Mouse (Mus musculus): Measurements from ENCODE around the gene Jarid2. TPM values are rescaled to one million over a fixed set of nuclear protein-coding genes. Genes with fewer than 3 reads are reported as not detected.
A peak's percentile ranks its signal among the peaks of the same experiment; 100 is the strongest.
"Not testable (repeated sequence)": the region's sequence is repeated elsewhere in the genome, so short reads cannot be mapped to it uniquely, and the experiment has no call there.

Gene Jarid2
- polyA plus RNA-seq, 1 experiment from 2014 or later: 24.2 TPM

DNA sequence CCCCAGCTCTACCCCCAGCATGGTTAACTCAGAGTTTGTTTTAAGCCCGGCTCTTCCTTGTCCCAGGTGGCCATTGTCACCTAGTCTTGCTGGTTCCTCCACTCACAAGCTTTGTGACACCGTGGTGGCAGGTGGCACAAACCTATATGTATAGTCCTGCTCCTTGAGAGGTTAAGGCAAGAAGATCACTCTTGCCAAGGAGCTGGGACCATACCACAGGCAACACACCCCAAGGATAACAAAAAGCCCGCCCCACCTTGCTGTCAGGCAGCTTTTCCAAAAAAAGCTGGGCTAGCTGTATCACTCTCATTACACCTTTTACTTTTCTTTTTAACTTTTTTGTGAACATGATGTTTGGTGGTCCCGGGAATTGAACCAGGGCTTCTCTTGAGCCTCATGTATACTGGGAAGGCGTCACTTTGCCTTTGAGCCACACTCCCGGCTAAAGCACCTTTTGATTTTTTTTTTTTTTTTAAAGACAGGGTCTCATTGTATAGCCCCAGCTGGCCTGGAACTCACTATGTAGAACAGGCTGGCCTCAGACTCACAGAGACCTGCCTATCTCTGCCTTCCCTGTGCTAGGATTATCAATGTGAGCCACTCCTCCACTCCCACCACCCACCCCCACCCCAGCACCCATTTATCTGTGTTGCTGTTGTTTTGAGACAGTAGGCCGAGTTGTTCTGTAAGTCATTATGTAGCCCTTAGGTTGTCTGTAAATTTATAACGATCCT, 19.4 kb upstream of the Jarid2 start:
- no peak overlapping the region for H3K4me2 ChIP-seq
- no peak overlapping the region for H3K4me3 ChIP-seq
- no peaks in the 10 kb centered on the region for H3K9me3 ChIP-seq
- 58% methylated on average over 8 of the region's 8 CpGs for WGBS
- no peaks in the 10 kb centered on the region for H3K27me3 ChIP-seq (replicated peaks)
- no peaks in the 10 kb centered on the region for H3K36me3 ChIP-seq
- no peak overlapping the region for H3K27ac ChIP-seq (replicated peaks)
- H3K4me1 ChIP-seq: peaks cover 4% of the 10 kb centered on the region; the same call in 1 of the 2 replicates
- H3K9ac ChIP-seq: no peak overlapping the region
- no peak for ATAC-seq (ENCODE audit: extremely low read depth, insufficient number of reproducible peaks, low FRiP score, low TSS enrichment)

GRCm38 (mm10) chr13:44711062-44711461, 18.2 kb upstream of the Jarid2 start:
- Histone ChIP-seq H3K4me2 (no peak overlapping the region), H3K36me3 (no peaks in the 10 kb centered on the region), H3K27me3 (replicated peaks) (no peaks in the 10 kb centered on the region), H3K9me3 (no peaks in the 10 kb centered on the region), H3K4me3 (no peak overlapping the region), H3K4me1 (peaks cover 4% of the 10 kb centered on the region; the same call in 1 of the 2 replicates), H3K27ac (replicated peaks) (no peak overlapping the region), H3K9ac (no peak overlapping the region)
- ATAC-seq (ENCODE audit: extremely low read depth, insufficient number of reproducible peaks, low FRiP score, low TSS enrichment): no peak
- 53% methylated on average over 5 of the region's 5 CpGs for WGBS

DNA sequence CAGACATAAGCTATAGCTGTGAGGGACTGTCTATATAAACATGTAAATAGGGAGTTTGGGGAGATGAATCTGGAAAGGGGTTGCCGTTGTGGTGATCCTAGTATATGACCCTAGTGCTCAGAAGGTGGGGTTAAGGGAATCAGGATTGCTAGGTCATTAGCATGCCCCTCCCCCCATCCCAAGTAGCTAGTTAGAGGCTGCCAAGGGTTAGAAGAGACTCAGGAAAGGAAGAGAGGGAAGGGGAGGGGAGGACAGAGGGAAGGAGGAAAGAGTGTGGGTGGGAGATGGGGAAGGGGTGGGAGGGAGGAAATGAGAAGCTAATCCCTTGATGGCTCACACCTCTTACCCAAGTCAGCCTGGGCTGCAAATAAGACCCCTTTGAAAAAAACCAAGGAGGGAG, 17.4 kb upstream of the Jarid2 start:
- Histone ChIP-seq H3K36me3 (no peaks in the 10 kb centered on the region), H3K27ac (replicated peaks) (no peak overlapping the region), H3K9ac (no peak overlapping the region), H3K4me3 (no peak overlapping the region), H3K4me1 (peaks cover 4% of the 10 kb centered on the region; the same call in 1 of the 2 replicates), H3K4me2 (no peak overlapping the region), H3K27me3 (replicated peaks) (no peaks in the 10 kb centered on the region), H3K9me3 (no peaks in the 10 kb centered on the region)
- 26% methylated on average over 1 of the region's 1 CpGs for WGBS
- ATAC-seq (ENCODE audit: extremely low read depth, insufficient number of reproducible peaks, low FRiP score, low TSS enrichment): no peak

DNA sequence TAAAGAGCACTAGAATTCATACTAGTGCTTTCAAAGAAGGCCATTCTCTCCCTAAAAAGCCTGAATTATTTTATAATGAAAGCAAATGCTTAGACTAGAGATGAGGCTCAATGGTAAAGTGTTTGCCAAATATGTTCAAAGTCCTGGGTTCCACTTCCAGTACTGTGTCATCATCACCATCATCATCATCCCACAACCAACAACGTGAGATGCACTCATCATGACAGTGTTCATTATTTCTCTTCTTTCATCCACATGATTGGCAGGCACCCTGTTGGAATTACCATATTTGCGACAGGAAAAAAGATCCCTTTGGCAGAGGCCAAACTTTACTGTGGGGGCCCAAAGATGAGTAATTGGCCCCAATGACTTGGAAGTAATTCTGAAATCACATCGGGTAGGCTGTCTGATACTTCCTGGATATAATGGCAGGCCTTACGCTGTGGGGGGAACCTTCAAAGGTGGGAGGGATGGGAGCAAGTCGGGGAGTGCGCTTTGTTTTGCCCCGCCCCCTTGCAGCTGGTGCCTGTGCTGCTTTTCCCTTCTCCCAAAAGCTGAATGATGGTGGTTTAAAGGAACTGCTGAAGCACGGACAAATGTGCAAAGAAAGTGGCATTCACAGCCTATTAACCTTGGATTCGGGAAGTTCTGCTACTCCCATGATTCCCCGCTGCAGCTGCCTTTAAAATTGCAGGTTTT, 13.9 kb upstream of the Jarid2 start:
- no peaks in the 10 kb centered on the region for H3K27me3 ChIP-seq (replicated peaks)
- H3K4me2 ChIP-seq: 0 out of 2 replicates have a peak overlapping the region, but pooled peaks have one; percentile 25
- H3K9ac ChIP-seq: no peak overlapping the region
- no peak overlapping the region for H3K27ac ChIP-seq (replicated peaks)
- ATAC-seq (ENCODE audit: extremely low read depth, insufficient number of reproducible peaks, low FRiP score, low TSS enrichment): no peak
- no peaks in the 10 kb centered on the region for H3K9me3 ChIP-seq
- H3K4me1 ChIP-seq: peaks cover 4% of the 10 kb centered on the region; the same call in 1 of the 2 replicates
- WGBS: 46% methylated on average over 10 of the region's 10 CpGs
- H3K36me3 ChIP-seq: no peaks in the 10 kb centered on the region
- H3K4me3 ChIP-seq: no peak overlapping the region

DNA sequence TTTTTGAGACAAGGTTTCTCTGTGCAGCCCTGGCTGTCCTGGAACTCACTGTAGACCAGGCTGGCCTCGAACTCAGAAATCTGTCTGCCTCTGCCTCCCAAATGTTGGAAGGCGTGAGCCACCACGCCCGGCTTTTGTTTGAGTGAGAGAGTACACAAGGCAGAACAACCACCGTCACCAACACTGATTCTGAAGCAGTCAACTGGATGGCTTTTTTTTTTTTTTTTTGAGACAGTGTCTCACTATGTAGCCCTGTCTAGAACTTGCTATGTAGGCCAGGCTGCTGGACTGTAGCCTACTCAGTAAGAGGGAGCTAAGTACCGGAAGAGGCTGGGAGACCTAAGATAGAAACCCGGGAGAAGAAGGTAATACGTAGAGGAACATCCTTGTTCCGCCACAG, 11.4 kb upstream of the Jarid2 start:
- Histone ChIP-seq H3K27me3 (replicated peaks) (no peaks in the 10 kb centered on the region), H3K36me3 (no peaks in the 10 kb centered on the region)
- 85% methylated on average over 9 of the region's 9 CpGs for WGBS

GRCm38 (mm10) chr13:44718465-44718864, 10.8 kb upstream of the Jarid2 start:
- H3K27ac ChIP-seq (replicated peaks); H3K4me2 ChIP-seq; H3K9me3 ChIP-seq; H3K4me1 ChIP-seq; ATAC-seq (ENCODE audit: extremely low read depth, insufficient number of reproducible peaks, low FRiP score, low TSS enrichment); H3K4me3 ChIP-seq; H3K9ac ChIP-seq; H3K27me3 ChIP-seq (replicated peaks); H3K36me3 ChIP-seq: not testable (repeated sequence)
- 89% methylated on average over 5 of the region's 5 CpGs for WGBS

More for the DNA sequence above, 11.4 kb upstream of the Jarid2 start:
- Histone ChIP-seq H3K27ac (replicated peaks) (no peak overlapping the region), H3K9me3 (no peaks in the 10 kb centered on the region), H3K4me1 (no peaks in the 10 kb centered on the region), H3K4me3 (no peak overlapping the region), H3K9ac (no peak overlapping the region), H3K4me2 (no peak overlapping the region)
- ATAC-seq (ENCODE audit: extremely low read depth, insufficient number of reproducible peaks, low FRiP score, low TSS enrichment): no peak

DNA sequence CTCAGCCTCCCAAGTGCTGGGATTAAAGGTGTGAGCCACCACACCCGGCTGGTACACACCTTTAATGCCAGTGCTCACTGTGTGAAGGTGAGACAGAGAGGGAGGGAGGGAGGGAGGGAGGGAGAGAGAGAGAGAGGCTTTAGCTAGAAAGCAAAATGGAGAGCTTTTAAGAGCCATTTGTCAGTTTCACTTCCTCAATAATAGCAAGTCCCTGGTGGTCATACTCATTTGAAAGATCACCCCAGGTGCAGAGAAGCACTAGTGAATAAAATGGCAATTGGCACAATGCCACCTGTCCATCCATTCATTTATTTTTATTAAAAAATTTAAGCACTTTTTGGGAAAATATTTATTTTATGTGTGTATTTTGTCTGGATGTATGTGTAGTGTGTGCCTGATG, 9.2 kb upstream of the Jarid2 start:
- H3K9me3 ChIP-seq: no peaks in the 10 kb centered on the region
- H3K36me3 ChIP-seq: no peaks in the 10 kb centered on the region
- H3K4me1 ChIP-seq: no peaks in the 10 kb centered on the region
- no peaks in the 10 kb centered on the region for H3K27me3 ChIP-seq (replicated peaks)
- 69% methylated on average over 1 of the region's 1 CpGs for WGBS
- no peak overlapping the region for H3K9ac ChIP-seq
- no peak overlapping the region for H3K4me2 ChIP-seq
- H3K27ac ChIP-seq (replicated peaks): no peak overlapping the region
- no peak overlapping the region for H3K4me3 ChIP-seq
- ATAC-seq (ENCODE audit: extremely low read depth, insufficient number of reproducible peaks, low FRiP score, low TSS enrichment): no peak

DNA sequence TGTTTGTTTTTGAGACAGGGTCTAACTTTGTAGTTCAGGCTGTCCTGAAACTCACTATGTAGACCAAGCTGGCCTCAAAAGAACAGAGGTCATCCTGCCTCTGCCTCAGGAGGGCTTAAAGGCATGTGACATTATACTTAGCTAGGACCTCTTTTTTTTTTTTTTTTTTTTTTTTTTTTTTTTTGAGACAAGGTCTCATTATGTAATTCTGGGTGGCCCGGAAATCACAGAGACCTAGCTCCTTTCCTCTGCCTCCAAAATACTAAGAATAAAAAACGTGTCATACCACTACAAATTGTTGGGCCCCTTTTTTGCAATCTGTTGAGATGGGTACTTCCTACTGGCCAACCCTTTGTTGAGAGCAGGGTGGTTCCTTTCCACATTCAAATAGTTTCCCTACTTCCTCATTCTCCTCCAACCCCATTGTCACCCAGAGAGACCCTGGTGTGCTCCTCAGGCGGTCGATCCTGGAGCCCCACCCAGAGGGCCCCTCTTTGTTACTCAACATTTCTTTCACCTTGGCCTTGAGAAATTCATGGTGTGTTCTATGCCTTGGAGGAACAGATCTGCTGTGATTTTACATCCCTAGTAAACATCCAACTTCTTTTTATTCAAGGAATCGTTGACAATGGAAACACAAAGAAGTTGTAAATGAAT, 7.3 kb upstream of the Jarid2 start:
- Histone ChIP-seq H3K27me3 (replicated peaks) (no peaks in the 10 kb centered on the region), H3K27ac (replicated peaks) (no peak overlapping the region), H3K9me3 (no peaks in the 10 kb centered on the region), H3K4me2 (no peak overlapping the region), H3K4me3 (no peak overlapping the region), H3K4me1 (no peaks in the 10 kb centered on the region), H3K36me3 (no peaks in the 10 kb centered on the region), H3K9ac (no peak overlapping the region)
- no peak for ATAC-seq (ENCODE audit: extremely low read depth, insufficient number of reproducible peaks, low FRiP score, low TSS enrichment)
- WGBS: 75% methylated on average over 5 of the region's 5 CpGs

DNA sequence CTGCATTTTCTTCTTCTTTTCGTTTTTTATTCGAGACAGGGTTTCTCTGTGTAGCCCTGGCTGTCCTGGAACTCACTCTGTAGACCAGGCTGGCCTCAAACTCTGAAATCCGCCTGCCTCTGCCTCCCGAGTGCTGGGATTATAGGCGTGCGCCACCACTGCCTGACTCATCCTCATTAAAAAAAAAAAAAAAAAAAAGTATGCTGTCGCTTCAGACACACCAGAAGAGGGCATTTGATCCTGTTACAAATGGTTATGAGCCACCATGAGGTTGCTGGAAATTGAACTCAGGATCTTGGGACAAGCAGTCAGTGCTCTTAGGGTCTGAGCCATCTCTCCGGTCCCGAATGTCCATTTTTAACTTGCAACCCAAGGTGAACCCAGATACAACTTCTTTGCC, 5.8 kb upstream of the Jarid2 start:
- not testable (repeated sequence) for H3K9me3 ChIP-seq; H3K27ac ChIP-seq (replicated peaks); H3K4me3 ChIP-seq; H3K4me1 ChIP-seq; ATAC-seq (ENCODE audit: extremely low read depth, insufficient number of reproducible peaks, low FRiP score, low TSS enrichment); H3K36me3 ChIP-seq; H3K9ac ChIP-seq; H3K27me3 ChIP-seq (replicated peaks); H3K4me2 ChIP-seq
- 84% methylated on average over 9 of the region's 9 CpGs for WGBS

GRCm38 (mm10) chr13:44728145-44728880, 961 bp upstream of the Jarid2 start:
- no peak overlapping the region for H3K4me2 ChIP-seq
- no peak for ATAC-seq (ENCODE audit: extremely low read depth, insufficient number of reproducible peaks, low FRiP score, low TSS enrichment)
- no peak overlapping the region for H3K27ac ChIP-seq (replicated peaks)
- H3K27me3 ChIP-seq (replicated peaks): no peaks in the 10 kb centered on the region
- peaks cover 18% of the 10 kb centered on the region for H3K4me1 ChIP-seq
- no peaks in the 10 kb centered on the region for H3K36me3 ChIP-seq
- WGBS: 64% methylated on average over 1 of the region's 1 CpGs
- no peaks in the 10 kb centered on the region for H3K9me3 ChIP-seq
- no peak overlapping the region for H3K9ac ChIP-seq
- no peak overlapping the region for H3K4me3 ChIP-seq

Measured in heart, embryonic 13.5 days (tissue).